Mouse (Mus musculus) megakaryocyte, embryonic 14.5 days (primary cell): ENCODE data around the gene Gm20683.

Experiments
- FLI1 ChIP-seq: IDR thresholded peaks from 2 replicates; pipeline ENCODE4 v1.6.1; 2012; ENCODE audit warnings: low read length, inconsistent platforms, mixed read lengths
- GATA1 ChIP-seq: IDR thresholded peaks from 3 replicates; pipeline ENCODE4 v1.6.1; 2012; ENCODE audit warnings: mixed read lengths, low read length, inconsistent platforms, borderline replicate concordance

DNA sequence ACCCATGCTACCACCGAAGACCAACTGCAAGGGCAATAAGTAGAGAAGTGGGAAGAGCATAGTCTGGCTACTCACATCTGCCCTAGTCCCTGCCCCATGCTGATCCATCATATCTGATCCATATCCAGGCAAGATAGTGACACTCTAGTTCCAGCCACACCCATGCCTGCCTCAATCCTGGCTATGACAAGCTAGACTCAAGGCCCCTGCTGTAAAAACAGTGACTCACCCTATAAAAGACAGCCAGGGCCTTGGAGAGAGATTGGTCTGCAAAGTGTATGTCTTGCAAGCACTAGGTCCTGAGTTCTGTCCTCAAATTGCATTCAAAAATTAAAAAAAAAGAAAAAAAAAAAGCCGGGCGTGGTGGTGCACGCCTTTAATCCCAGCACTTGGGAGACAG lies 35.1 kb downstream of the Gm20683 start:
- TF ChIP-seq GATA1 (no peak), FLI1 (no peak)
